Mouse (Mus musculus): Measurements from ENCODE around the gene Oas1a. TPM values are rescaled to one million over a fixed set of nuclear protein-coding genes. Genes with fewer than 3 reads are reported as not detected.
"Not testable (repeated sequence)": the region's sequence is repeated elsewhere in the genome, so short reads cannot be mapped to it uniquely, and the experiment has no call there.

Oas1a gene
- polyA plus RNA-seq, 1 experiment from 2014 or later: 1.2 TPM

- not testable (repeated sequence) for H3K4me2 ChIP-seq
- 46% methylated on average over 2 of the region's 2 CpGs for WGBS
Measured at GRCm38 (mm10) chr5:120891566-120892242, 15.6 kb downstream of the Oas1a start.

DNA sequence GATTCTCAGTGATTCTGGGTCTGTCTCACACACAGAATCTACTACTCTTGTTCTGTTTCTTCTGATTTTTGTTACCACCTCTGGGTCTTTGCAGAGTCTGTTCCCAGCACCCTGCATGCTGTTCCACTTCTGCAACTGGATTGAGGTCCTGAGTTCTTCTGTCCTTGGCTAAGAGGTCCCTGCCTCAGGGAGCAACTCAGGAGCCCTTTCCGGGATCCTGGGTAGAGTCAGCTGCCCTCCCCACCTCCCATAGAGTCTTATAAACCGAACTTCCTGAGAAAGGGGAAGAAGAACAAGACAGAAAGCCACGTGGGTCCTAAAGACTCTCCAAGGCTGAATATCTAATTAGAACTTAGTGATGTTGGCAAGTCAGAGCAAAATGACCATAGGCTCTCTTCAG lies 16.3 kb downstream of the Oas1a start:
- Histone ChIP-seq H3K4me2 (no peak overlapping the region), H3K27me3 (no peaks in the 10 kb centered on the region), H3K9me3 (no peaks in the 10 kb centered on the region), H3K9ac (no peak overlapping the region), H3K4me3 (no peak overlapping the region), H3K27ac (no peak overlapping the region), H3K4me1 (no peaks in the 10 kb centered on the region), H3K36me3 (no peaks in the 10 kb centered on the region)
- 56% methylated on average over 3 of the region's 3 CpGs for WGBS
- no peak for ATAC-seq (ENCODE audit: insufficient number of reproducible peaks, insufficient read depth, low FRiP score, low TSS enrichment, low read depth)

More at GRCm38 (mm10) chr5:120891566-120892242, 15.6 kb downstream of the Oas1a start:
- H3K27me3 ChIP-seq; H3K9me3 ChIP-seq; H3K9ac ChIP-seq; H3K4me3 ChIP-seq; ATAC-seq (ENCODE audit: insufficient number of reproducible peaks, insufficient read depth, low FRiP score, low TSS enrichment, low read depth); H3K27ac ChIP-seq; H3K4me1 ChIP-seq; H3K36me3 ChIP-seq: not testable (repeated sequence)

DNA sequence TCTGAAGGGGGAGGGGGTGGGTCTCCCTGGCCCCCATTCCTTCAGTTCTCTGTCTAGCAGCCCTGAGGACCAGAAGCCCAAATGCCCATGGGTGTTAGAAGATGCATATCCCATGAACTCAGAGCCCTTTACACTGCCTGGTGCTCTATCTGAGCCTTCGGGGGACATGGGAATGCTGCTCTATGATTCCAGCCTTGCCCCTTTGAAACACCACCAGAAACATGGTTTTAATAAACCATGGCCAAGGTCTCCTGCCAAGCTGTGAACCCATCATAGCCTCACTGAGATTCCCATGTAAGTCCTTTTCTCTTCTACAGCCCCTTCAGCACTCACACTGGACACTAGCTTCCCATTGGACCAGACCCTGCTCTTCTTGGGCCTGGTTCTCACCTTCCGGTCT lies 17.3 kb downstream of the Oas1a start:
- Histone ChIP-seq H3K9ac (no peak overlapping the region), H3K36me3 (no peaks in the 10 kb centered on the region), H3K4me2 (no peak overlapping the region), H3K9me3 (no peaks in the 10 kb centered on the region), H3K4me1 (no peaks in the 10 kb centered on the region), H3K27me3 (no peaks in the 10 kb centered on the region), H3K4me3 (no peak overlapping the region), H3K27ac (no peak overlapping the region)
- ATAC-seq (ENCODE audit: insufficient number of reproducible peaks, insufficient read depth, low FRiP score, low TSS enrichment, low read depth): no peak
- 86% methylated on average over 2 of the region's 2 CpGs for WGBS

GRCm38 (mm10) chr5:120888294-120888815 lies 19.0 kb downstream of the Oas1a start:
- H3K4me3 ChIP-seq; H3K27ac ChIP-seq; H3K4me1 ChIP-seq; H3K36me3 ChIP-seq; H3K9ac ChIP-seq; ATAC-seq (ENCODE audit: insufficient number of reproducible peaks, insufficient read depth, low FRiP score, low TSS enrichment, low read depth); H3K27me3 ChIP-seq; H3K4me2 ChIP-seq; H3K9me3 ChIP-seq: not testable (repeated sequence)
- 39% methylated on average over 4 of the region's 4 CpGs for WGBS

DNA sequence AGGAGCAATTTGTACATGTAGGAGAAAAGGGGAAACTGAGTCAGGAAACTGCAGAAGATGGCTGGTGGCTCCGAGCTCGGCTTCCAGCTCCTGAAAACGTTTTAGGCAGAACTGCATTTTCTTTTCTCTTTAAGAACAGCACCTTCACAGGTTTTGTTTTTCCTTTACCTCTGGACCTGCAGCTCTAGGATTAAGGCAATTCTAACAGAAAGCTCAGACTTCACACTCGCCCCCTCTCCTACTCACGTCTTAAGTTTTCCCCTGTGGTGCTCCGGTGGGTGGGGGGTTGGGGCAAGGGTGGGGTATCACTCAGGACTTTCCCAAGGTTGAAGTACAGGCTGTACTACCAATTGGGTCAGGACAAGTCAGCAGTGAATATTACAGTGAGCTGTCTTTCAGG lies 19.5 kb downstream of the Oas1a start:
- Histone ChIP-seq H3K36me3 (no peaks in the 10 kb centered on the region), H3K4me2 (no peak overlapping the region), H3K9me3 (no peaks in the 10 kb centered on the region), H3K27ac (no peak overlapping the region), H3K4me3 (no peak overlapping the region), H3K4me1 (no peaks in the 10 kb centered on the region), H3K27me3 (no peaks in the 10 kb centered on the region), H3K9ac (no peak overlapping the region)
- ATAC-seq (ENCODE audit: insufficient number of reproducible peaks, insufficient read depth, low FRiP score, low TSS enrichment, low read depth): no peak
- WGBS: 55% methylated on average over 6 of the region's 6 CpGs

GRCm38 (mm10) chr5:120887413-120887812 lies 19.9 kb downstream of the Oas1a start, which contains the start of gene Oas1g:
TSS of gene Oas1g (minus strand) at chr5:120887613.
- 23% methylated on average over 6 of the region's 9 CpGs for WGBS
- H3K27ac ChIP-seq: not testable (repeated sequence)

DNA sequence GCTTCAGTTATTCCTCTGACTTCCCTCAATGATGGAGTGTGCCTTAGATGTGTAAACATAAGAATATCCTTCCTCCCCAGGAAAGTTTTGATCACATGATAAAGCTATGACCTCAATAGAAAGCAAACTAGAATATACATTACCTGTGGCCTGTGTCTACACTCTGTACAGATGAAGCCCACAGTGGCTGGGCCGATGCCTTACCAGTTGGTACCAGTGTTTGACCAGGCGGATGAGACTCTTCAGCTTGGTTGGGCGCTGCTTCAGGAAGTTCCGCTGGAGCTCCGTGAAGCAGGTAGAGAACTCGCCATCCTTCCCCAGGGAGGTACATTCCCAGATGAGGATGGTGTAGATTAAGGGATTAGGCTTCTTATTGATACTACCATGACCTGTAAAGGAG lies 25.6 kb downstream of the Oas1a start:
- H3K9ac ChIP-seq; ATAC-seq (ENCODE audit: insufficient number of reproducible peaks, insufficient read depth, low FRiP score, low TSS enrichment, low read depth); H3K4me2 ChIP-seq; H3K36me3 ChIP-seq; H3K4me1 ChIP-seq; H3K4me3 ChIP-seq; H3K27me3 ChIP-seq; H3K9me3 ChIP-seq; H3K27ac ChIP-seq: not testable (repeated sequence)
- 90% methylated on average over 6 of the region's 6 CpGs for WGBS

More at GRCm38 (mm10) chr5:120887413-120887812, 19.9 kb downstream of the Oas1a start, which contains the start of gene Oas1g:
- not testable (repeated sequence) for H3K4me2 ChIP-seq; H3K4me1 ChIP-seq; H3K9ac ChIP-seq; H3K4me3 ChIP-seq; H3K36me3 ChIP-seq; H3K27me3 ChIP-seq; H3K9me3 ChIP-seq; ATAC-seq (ENCODE audit: insufficient number of reproducible peaks, insufficient read depth, low FRiP score, low TSS enrichment, low read depth)

DNA sequence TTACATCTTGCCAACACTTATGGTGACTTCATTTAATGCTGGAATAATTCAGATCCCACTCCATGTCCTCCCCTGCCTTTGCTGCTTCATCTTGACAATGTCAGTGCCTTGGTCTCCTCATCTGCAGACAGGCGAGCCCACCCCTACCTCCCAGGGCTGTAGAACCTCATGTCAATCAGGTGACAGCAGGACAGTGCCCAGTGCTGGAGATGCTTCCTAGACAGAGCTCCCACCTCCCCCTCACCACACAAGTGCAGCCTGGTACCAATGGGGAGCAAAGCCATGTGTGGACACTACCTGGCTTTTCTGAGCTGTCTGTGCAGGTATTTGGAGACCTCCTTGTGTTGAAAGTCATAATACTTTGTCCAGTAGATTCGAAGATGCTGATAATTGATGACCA lies 28.5 kb downstream of the Oas1a start:
- not testable (repeated sequence) for H3K27me3 ChIP-seq; H3K4me2 ChIP-seq; H3K36me3 ChIP-seq; H3K27ac ChIP-seq; H3K4me1 ChIP-seq; H3K4me3 ChIP-seq; ATAC-seq (ENCODE audit: insufficient number of reproducible peaks, insufficient read depth, low FRiP score, low TSS enrichment, low read depth); H3K9me3 ChIP-seq; H3K9ac ChIP-seq
- 68% methylated on average over 2 of the region's 2 CpGs for WGBS

- not testable (repeated sequence) for H3K36me3 ChIP-seq; H3K4me2 ChIP-seq; H3K27ac ChIP-seq; H3K4me3 ChIP-seq; H3K27me3 ChIP-seq; H3K9ac ChIP-seq; H3K4me1 ChIP-seq; ATAC-seq (ENCODE audit: insufficient number of reproducible peaks, insufficient read depth, low FRiP score, low TSS enrichment, low read depth); H3K9me3 ChIP-seq
- 80% methylated on average over 2 of the region's 2 CpGs for WGBS
Measured at GRCm38 (mm10) chr5:120877407-120877806, 29.9 kb downstream of the Oas1a start.

- not testable (repeated sequence) for H3K27ac ChIP-seq; H3K36me3 ChIP-seq; ATAC-seq (ENCODE audit: insufficient number of reproducible peaks, insufficient read depth, low FRiP score, low TSS enrichment, low read depth); H3K9me3 ChIP-seq; H3K9ac ChIP-seq; H3K27me3 ChIP-seq; H3K4me2 ChIP-seq; H3K4me3 ChIP-seq; H3K4me1 ChIP-seq
- WGBS: 56% methylated on average over 2 of the region's 3 CpGs
Measured at GRCm38 (mm10) chr5:120876839-120877238, 30.5 kb downstream of the Oas1a start.

- WGBS: 65% methylated on average over 2 of the region's 2 CpGs
- Histone ChIP-seq H3K4me2 (no peak overlapping the region), H3K36me3 (no peaks in the 10 kb centered on the region), H3K9ac (no peak overlapping the region), H3K9me3 (no peaks in the 10 kb centered on the region), H3K27ac (no peak overlapping the region), H3K4me1 (no peaks in the 10 kb centered on the region), H3K4me3 (no peak overlapping the region), H3K27me3 (no peaks in the 10 kb centered on the region)
- ATAC-seq (ENCODE audit: insufficient number of reproducible peaks, insufficient read depth, low FRiP score, low TSS enrichment, low read depth): no peak
Measured at GRCm38 (mm10) chr5:120871469-120871868, 35.9 kb downstream of the Oas1a start.

- H3K9ac ChIP-seq: no peak overlapping the region
- no peaks in the 10 kb centered on the region for H3K36me3 ChIP-seq
- no peaks in the 10 kb centered on the region for H3K4me1 ChIP-seq
- H3K9me3 ChIP-seq: no peaks in the 10 kb centered on the region
- no peak for ATAC-seq (ENCODE audit: insufficient number of reproducible peaks, insufficient read depth, low FRiP score, low TSS enrichment, low read depth)
- no peak overlapping the region for H3K4me3 ChIP-seq
- H3K27me3 ChIP-seq: no peaks in the 10 kb centered on the region
- H3K4me2 ChIP-seq: no peak overlapping the region
- no peak overlapping the region for H3K27ac ChIP-seq
- WGBS: 73% methylated on average over 7 of the region's 7 CpGs
Measured at GRCm38 (mm10) chr5:120870782-120871181, 36.5 kb downstream of the Oas1a start.
